Mouse (Mus musculus): ENCODE data around the gene Atrnl1.

DNA sequence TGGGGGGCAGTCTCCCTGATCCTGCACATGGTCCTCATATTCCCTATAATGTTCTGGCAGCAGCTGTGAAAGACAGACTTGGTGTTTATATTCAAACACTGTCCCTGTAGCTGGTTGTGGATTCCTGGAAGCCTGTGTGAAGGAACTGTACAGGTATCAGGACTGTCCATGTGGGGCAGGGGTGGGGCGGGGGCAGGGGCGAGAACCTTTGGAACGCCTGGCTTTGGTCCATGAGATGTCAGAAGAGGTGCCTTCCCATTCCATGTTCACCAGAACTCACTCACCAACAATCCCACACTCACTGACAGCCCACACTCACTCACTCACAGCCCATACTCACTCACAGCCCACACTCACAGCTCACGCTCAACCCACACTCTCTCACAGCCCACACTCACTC lies 266.5 kb downstream of the Atrnl1 start:
- no peak for TF ChIP-seq CTCF (IDR thresholded peaks at IDR 0.05; ENCODE audit: insufficient read depth, low read length)
- no peak for TF ChIP-seq POLR2A (IDR thresholded peaks at IDR 0.05; ENCODE audit: borderline replicate concordance, extremely low read depth, low read depth, low read length)
